Mouse (Mus musculus): ENCODE results near the gene Ccdc17.
A peak's percentile ranks its signal among the peaks of the same experiment; 100 is the strongest.

The Ccdc17 gene

GRCm38 (mm10) chr4:116596379-116596778 lies at the start of gene Ccdc17:
Ccdc17 (plus strand) TSS chr4:116596654.
- no peak for DNase-seq (ENCODE audit: low spot score)

DNA sequence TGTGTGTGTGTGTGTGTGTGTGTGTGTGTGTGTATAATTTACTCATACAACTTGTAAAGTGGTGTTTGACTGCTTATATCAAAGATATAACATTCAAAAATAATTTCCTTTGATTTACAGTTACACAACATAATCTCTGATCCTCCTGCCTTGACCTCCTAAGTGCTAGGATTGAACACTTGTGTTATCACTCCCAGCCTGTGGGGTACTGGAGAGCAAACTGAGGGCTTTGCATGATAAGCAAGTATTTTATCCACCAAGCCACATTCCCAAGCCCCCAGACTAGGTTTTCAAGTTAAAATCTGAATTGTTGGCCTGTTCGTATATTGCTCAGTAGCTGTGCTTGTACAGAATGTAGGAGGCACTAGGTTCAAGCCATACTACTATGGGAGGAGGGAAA lies 46.0 kb upstream of the Ccdc17 start:
- no peak for DNase-seq (ENCODE audit: low spot score)

DNA sequence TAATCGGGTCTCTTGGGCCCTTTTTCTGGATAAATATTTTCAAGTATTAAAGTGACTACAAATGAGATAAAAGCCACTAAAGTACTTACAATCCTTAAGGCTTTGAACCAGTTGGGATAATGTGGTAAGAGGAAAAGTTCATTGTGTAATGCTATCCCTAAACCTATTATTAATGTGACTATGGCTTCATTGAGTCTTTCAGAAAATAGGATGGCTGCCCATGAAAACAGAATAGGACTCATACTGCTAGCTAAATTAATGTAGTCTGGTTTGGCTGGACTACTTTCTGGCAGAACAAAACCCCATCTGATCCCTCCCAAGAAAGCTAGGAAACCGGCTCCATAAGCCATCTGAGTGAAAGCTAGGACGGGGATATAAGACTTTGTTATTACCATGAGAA lies 43.4 kb upstream of the Ccdc17 start:
- DNase-seq (ENCODE audit: low spot score) = no peak

GRCm38 (mm10) chr4:116555413-116556300 lies 40.8 kb upstream of the Ccdc17 start, which contains the start of gene Tmem69:
Tmem69 (minus strand) TSS chr4:116555936.
- DNase-seq (ENCODE audit: low spot score) = peak; percentile 74

- peak; percentile 89 for DNase-seq (ENCODE audit: low spot score)
These were observed 39.7 kb upstream of the Ccdc17 start for GRCm38 (mm10) chr4:116556561-116557305.

DNA sequence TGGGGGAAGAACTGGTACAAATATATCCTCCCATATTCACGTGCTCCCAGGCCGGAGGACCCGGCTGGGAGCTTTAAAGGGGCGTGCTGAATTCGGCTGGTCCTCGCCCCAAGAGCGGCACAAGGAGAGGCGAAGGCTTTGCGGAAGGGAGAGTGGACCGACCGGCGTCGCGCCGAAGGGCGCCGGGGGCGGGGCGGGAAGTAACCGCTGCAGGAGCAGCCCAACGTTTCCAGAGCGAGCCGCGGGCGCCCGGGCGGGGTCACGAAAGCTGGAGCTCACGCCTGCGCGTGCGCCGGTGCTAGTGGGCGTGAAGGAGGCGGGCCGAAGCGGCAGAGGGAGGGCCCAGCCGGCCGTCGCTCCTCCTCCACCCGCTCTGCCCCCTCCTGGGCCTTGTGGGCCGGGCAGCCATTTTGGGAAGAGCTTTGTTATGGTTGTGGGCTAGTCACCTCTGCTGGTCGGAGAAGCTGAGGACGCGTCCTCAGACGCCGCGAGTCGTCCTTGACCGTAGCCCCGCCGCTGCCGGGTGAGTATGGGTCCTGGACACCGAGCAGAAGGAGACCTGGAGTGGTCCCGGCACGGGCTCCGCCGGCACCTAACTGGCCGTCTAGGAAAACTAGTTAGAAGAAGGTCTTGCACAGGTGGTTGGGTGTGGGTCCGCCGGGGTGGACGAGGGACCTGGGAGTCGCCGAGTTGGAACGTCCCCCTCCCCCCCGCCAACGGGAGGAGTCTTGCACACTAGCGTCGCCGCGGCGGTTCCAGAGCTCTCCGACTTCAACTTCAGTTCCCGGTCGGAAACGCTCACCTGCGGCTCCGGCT lies 38.9 kb upstream of the Ccdc17 start, which contains the start of gene Gpbp1l1:
TSS of gene Gpbp1l1 (plus strand) at position 353 of the 816 bp plus-strand sequence.
- DNase-seq (ENCODE audit: low spot score) = peak; percentile 97

DNA sequence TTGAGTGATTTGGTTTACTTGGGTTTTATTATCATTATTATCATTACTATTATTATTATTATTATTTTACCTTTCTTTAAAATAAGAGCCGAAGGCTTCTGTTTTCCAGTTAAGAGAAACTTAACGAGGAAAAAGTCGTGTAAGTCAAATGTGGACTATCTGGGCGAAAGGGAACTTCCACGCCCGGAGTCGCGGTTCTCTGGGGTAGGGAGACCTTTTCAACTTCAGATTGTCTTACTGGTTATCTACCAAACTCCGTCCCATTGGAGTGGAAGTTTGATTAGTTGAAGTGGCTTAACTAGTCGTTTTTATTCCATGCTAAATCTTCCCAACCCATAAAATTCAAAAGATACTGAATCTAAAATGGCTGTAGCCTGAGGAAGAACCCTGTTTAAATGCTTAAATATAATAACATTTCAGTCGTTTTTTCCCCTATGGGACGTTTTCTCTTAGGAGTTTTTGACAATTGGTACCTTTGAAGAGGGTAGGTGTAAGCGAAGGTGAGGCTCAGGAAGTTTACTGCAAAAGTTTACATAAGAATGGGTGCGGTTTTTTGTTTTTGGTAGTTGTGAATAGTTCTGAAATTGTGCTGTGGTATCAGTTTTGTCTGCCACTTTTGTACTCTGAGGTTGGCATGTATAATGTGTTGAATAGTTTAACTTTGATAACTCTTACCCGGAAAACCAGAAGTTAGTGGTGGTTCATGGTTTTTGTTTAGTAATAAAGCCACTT lies 38.1 kb upstream of the Ccdc17 start:
- no peak for DNase-seq (ENCODE audit: low spot score)

DNA sequence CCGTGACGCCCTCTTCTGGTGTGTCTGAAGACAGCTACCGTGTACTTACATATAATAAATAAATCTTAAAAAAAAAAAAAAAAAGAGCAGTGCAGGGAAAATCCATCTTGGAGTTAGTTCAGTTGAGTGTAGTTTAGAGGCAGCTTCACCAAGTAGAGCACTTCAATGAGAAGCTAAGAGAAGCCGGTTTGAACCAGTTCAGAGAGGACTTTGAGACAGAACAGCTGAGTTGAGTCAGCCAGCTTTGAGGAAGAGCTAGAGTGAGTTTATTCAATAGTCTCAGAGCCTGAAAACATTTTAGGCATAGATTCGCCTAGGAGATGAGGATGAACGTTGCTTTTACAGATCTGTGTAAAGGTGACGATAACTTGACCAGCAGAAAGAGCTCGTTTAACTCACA lies 661 bp upstream of the Ccdc17 start:
- no peak for DNase-seq (ENCODE audit: low spot score)

- peak; percentile 80 for DNase-seq (ENCODE audit: low spot score)
These were observed 776 bp downstream of the Ccdc17 start for GRCm38 (mm10) chr4:116596978-116597881.

- DNase-seq (ENCODE audit: low spot score) = no peak
These were observed 16.2 kb downstream of the Ccdc17 start for GRCm38 (mm10) chr4:116612621-116613020.

- no peak for DNase-seq (ENCODE audit: low spot score)
These were observed 18.8 kb downstream of the Ccdc17 start for GRCm38 (mm10) chr4:116615237-116615636.

DNA sequence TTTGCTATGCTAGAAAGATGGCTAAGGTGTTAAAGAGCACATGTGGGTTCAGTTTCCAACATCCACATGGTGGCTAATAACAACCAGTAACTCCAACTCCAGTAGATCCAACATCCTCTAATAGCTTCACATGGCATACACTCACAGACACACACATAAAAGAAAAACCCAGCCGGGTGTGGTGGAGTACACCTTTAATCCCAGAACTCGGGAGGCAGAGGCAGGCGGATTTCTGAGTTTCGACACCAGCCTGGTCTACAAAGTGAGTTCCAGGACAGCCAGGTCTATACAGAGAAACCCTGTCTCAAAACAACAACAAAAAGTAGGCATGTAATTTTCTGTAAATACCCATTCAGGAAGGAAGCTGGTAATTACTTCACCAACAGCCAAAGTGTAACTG lies 28.4 kb downstream of the Ccdc17 start:
- DNase-seq (ENCODE audit: low spot score) = no peak

DNA sequence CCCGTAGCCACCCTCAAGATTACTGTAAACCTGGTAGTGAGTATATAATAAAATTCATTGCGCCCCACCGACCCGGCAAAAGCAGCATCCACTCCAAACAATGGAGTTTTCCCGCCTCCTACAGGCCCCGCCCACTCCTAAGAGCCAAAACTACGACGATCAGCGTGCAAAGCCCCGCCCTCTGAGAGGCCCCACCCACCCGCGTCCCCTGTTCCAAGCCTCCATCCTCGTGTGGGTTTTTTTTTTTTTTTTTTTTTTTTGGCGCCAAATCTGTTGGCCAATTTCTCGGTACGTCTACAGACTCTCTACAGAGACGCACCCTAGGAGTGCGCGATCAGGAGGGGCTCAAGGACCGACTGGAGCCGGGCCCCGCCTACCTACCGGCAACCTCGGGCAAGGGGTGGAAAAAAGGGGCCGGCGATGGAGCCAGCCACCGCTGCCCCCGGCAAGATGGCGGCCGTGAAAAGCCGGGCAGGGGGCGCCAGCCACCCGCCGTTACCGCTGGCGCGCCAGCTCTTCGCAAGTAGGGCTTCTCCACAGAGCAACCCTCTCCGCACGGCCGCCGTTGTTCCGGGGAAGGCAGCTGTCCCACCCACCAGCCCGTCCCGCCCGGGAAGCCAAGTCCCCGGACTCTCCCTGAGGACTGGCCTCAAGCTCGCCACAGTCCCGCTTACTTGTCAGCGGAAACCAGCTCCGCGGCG lies 30.4 kb downstream of the Ccdc17 start:
- peak; percentile 68 for DNase-seq (ENCODE audit: low spot score)

DNA sequence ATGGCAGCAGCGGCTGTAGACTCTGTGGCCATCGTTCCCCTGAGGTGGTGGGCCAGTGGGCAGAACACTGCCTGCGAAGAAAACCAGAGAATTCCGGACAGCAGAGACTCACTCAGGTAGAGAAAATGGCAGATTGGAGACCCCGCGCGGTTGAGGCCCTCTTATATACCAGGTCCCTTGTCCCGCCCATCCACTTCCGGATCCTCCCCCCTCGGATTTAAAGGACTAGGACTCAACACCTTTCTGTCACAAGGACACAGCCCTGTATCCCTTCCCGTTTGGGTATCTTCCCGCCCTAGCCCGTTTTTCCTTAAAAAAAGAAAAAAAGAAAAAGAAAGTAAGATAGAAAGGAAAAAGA lies 30.9 kb downstream of the Ccdc17 start:
- peak; percentile 87 for DNase-seq (ENCODE audit: low spot score)

DNA sequence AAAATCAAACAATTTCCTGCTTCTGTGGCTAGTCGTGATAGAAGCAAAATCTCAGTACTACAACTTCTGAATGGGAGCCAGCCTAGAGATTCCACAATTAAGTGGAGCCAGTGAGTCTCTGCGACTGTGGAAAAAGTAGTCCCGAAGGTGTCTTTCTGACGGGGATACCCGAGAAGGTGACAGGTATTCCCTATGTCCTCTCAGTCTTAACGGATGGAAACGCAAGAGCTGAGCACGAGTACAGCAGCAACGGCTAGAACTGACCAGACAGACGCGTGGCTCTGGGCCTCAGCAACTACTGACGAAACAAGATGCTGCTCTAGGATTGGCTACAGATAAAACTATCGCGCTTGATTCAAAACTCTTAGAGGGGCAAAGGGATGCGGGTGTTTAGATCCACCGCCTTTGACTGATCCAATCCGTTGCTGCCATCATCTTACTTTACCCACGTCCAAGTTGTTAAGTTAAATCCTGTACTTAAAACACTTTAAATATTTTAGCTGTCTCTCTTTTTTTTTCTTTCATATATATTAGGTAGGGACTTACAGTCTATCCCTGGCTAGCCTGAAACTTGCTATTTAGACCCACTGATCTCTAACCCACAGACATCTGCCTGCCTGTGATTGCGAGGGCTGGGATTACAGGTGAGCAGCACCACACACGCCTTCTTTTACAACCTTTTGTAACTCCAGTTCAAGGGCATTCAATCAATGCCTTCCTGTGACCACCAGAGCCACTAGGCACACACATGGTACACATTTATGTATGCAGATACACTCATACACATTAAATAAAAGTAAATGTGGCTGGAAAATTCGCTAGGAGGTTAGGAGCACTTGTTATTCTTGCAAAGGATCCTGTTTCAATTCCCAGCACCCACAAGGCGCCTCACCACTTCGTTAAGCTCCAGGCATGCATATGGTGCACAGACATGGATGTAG lies 31.5 kb downstream of the Ccdc17 start, which contains the start of gene Nasp:
TSS of gene Nasp (minus strand) at position 220 of the 941 bp plus-strand sequence.
- DNase-seq (ENCODE audit: low spot score) = peak; percentile 54

- DNase-seq (ENCODE audit: low spot score) = no peak
These were observed 38.7 kb downstream of the Ccdc17 start for GRCm38 (mm10) chr4:116635197-116635596.

DNA sequence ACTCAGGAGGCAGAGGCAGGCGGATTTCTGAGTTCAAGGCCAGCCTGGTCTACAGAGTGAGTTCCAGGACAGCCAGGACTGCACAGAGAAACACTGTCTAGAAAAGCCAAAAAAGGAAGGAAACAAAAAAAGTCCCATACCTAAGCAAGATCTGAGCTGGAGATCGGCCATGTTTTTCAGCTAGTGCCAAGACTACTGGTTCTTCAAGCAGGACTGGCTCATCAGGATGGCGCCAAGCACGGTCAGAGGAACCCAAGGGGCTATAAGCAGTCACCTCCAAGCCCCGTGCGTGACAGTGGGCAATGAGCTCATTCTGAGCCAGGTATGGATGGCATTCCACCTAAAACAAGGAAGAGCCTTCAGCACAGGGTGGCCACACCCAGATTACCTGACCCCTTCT lies 42.4 kb downstream of the Ccdc17 start:
- DNase-seq (ENCODE audit: low spot score) = no peak

DNA sequence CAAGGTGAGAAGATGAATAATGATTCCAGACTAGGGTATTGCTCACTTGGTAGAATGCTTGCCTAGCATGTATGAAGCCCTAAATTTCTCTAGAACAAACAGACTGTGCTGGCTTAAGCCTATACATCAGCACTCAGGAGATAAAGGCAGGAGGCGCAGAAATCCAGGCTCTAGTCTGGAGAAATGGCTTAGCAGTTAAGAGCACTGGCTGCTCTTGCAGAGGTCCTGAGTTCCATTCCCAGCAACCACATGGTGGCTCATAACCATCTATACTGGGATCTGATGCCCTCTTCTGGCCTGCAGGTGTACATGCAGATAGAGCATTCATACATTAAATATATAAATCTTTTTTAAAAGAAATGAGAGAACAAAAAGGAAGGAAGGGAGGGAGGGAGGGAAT lies 45.6 kb downstream of the Ccdc17 start:
- DNase-seq (ENCODE audit: low spot score) = no peak

DNA sequence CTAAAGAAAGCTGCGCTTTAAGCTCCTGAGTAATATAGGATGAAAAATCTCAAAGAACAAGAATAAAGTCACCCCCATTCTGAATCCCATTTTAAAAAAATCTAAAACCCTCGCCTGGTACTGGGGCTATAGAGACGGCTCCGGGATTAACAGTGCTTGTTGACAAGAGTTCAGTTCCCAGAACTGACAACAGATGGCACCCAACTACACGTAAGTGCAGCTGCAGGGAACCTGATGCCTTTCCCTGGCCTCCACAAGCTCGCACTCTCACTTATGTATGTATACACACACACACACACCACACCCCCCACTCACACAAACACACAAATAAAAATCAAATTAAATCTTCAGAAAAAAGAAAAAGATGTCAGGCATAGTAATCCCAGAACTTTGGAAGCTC lies 47.9 kb downstream of the Ccdc17 start:
- DNase-seq (ENCODE audit: low spot score) = no peak

Measured in urinary bladder, postnatal 25 days (tissue).